ENCODE assay signal across 25 mouse cellular contexts in the genomic region with DNA sequence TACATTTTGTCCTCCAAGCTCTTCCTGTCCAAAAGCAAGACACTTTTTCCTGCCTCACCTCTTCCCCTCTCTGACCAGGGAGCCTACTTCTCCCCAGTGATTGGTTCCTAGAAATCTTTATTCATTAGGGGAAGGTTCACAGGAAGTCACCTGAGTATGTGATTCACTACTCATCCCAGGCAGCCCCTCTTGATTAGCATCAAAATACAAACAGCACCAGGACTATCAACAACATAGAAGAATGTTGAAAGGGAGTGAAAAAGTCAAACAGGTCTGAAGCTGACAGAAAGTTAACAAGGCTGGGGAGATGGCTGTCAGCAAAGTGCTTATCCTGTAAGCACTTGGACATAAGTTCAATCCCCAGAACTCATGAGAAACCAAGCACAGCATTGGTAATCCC.
"Had no signal": no experiment of that assay in that cellular context is flagged by ENCODE, and none has a peak within 500 bp of the region (broad histone marks: within the 10 kb centered on the region; RNA-seq: fewer than 3 reads in every experiment).

No protein-coding gene starts in this region.

- H3K27ac ChIP-seq: gastrocnemius, adult 2 months; heart, embryonic 10.5 days; hindbrain, embryonic 10.5 days; hindbrain, embryonic 13.5 days; hindbrain, embryonic 15.5 days; hindbrain, postnatal 0 days; limb, embryonic 13.5 days; limb, embryonic 15.5 days; liver, embryonic 12.5 days; liver, embryonic 14.5 days had no signal

- H3K4me2 ChIP-seq: heart, embryonic 12.5 days; hindbrain, embryonic 13.5 days; hindbrain, embryonic 15.5 days; limb, embryonic 13.5 days; limb, embryonic 15.5 days; liver, embryonic 12.5 days had no signal

- H3K36me3 ChIP-seq: heart, embryonic 10.5 days; heart, embryonic 12.5 days; hindbrain, embryonic 10.5 days; hindbrain, embryonic 13.5 days; hindbrain, embryonic 15.5 days; limb, embryonic 13.5 days; limb, embryonic 15.5 days; liver, embryonic 12.5 days had no signal

- H3K4me3 ChIP-seq: gastrocnemius, adult 2 months; heart, embryonic 10.5 days; heart, embryonic 12.5 days; hindbrain, embryonic 10.5 days; hindbrain, embryonic 13.5 days; hindbrain, embryonic 15.5 days; limb, embryonic 13.5 days; limb, embryonic 15.5 days; liver, embryonic 12.5 days had no signal

- H3K27me3 ChIP-seq: heart, embryonic 12.5 days; hindbrain, embryonic 13.5 days; hindbrain, embryonic 15.5 days; limb, embryonic 13.5 days; limb, embryonic 15.5 days; liver, embryonic 12.5 days had no signal

- DNase-seq: gastrocnemius, adult 2 months; gastrocnemius, postnatal 10 days; gastrocnemius, postnatal 25 days; heart, adult 18-20 months; heart, postnatal 10 days; heart, postnatal 4 days; kidney, adult 18-20 months; kidney, adult 8-10 months; kidney, postnatal 10 days; kidney, postnatal 25 days; kidney, postnatal 4 days; layer of hippocampus, adult 9-11 months; layer of hippocampus, postnatal 36 days; left cerebral cortex, postnatal 4 days had no signal

- H3K9ac ChIP-seq: heart, embryonic 12.5 days; hindbrain, embryonic 13.5 days; hindbrain, embryonic 15.5 days; limb, embryonic 13.5 days; limb, embryonic 15.5 days; liver, embryonic 12.5 days; liver, embryonic 14.5 days had no signal

- ATAC-seq: hindbrain, postnatal 0 days; intestine, postnatal 0 days; liver, embryonic 12.5 days had no signal

- H3K9me3 ChIP-seq: heart, embryonic 10.5 days; hindbrain, embryonic 15.5 days; liver, embryonic 12.5 days had no signal

- H3K4me1 ChIP-seq: heart, embryonic 10.5 days; heart, embryonic 12.5 days; hindbrain, embryonic 10.5 days; hindbrain, embryonic 13.5 days; hindbrain, embryonic 15.5 days; limb, embryonic 13.5 days; limb, embryonic 15.5 days; liver, embryonic 12.5 days had no signal
